Mouse (Mus musculus) kidney, adult 9 months (tissue): Measurements from ENCODE around the gene Irgc1.
"Not testable (repeated sequence)": the region's sequence is repeated elsewhere in the genome, so short reads cannot be mapped to it uniquely, and the experiment has no call there.

Source experiments
- DNase-seq: peaks from one replicate; pipeline ENCODE4 v3.0.0; 2022

The Irgc1 gene

DNA sequence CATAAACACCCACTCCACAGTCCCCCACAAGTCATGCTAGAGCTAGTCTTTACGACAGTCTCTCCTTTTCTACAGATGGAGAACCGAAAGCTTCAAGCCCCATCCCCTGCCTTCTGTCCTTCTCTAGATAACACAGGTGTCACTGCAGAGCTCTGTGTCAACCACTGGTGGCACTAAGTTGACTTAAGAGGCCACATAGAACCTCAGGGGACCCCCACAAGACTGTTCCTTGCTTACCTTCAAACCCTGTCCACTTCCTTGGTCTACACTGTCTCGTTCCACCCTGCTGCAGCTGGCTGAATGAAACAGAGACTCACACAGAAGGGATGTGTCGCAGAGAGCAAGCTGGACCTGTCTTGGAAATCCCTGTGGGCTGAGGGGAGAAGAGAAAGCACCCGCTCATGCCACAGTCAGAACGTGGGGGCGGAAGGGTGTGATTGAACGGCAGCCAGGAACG lies at the start of gene Irgc1:
TSS of gene Irgc1 (minus strand) at position 443 of the 457 bp plus-strand sequence.
- no peak for DNase-seq

DNA sequence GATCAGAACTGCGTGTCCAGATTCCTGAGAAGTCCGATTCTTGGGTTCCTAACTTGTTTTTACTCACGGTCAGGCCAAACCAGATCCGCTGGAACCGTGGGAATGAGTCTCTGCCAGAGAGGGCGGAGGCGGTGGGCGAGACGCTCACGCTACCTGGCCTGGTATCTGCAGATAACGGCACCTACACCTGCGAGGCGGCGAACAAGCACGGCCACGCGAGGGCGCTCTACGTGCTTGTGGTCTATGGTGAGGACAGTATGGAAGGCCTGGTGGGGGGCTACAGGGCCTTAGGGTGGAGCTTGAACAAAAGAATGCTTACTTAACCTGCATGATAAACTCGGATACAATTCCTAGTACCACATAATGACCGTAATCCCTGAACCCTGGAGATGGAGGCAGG lies 49.4 kb upstream of the Irgc1 start:
- DNase-seq = no peak

DNA sequence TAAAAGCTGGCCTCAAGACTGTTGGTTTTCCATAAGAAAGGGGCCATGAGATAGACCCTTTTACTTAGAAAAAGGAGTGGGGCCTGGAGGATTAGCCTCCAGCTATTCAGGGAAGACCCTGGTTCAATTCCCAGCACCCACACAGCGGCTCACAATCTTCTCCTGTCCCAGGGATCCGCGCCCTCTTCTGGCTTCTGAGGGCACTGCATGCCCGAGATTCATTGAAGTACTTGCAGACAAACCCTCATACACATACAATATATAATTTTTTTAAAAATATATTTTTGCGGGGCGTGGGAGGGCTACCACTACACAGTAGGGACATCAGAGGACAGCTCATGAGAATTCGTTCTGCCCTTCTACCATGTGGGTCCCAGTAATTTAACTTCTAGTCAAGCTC lies 48.8 kb upstream of the Irgc1 start:
- DNase-seq = no peak

DNA sequence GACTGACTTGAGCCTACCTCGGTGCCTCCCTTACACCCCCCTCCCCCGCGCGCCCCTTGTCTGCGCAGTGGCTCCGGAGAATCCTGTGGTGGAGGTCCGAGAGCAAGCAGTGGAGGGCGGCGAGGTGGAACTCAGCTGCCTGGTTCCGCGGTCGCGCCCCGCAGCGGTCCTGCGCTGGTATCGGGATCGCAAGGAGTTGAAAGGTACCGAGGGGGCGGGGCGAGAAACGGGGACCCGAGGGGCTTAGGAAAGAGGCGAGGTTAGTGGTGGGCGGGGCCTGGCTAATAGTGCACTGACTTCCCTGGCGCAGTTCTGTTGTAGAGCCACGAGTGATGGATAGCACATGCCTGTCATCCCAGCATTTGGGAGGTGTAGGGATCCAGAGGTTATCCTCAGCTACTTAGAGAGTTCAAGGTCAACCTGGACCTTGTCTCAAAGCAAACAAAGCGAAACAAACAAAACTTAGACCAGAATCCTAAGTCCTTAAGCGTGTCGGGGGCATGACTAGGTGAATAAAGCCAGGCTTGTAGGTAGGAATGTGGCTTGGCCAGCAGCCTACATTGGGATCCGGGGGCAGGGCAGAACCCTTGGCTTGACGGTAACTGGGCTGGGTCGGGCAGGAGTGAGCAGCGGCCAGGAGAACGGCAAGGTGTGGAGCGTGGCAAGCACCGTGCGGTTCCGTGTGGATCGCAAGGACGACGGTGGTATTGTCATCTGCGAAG lies 47.9 kb upstream of the Irgc1 start:
- DNase-seq = peak; percentile 33

DNA sequence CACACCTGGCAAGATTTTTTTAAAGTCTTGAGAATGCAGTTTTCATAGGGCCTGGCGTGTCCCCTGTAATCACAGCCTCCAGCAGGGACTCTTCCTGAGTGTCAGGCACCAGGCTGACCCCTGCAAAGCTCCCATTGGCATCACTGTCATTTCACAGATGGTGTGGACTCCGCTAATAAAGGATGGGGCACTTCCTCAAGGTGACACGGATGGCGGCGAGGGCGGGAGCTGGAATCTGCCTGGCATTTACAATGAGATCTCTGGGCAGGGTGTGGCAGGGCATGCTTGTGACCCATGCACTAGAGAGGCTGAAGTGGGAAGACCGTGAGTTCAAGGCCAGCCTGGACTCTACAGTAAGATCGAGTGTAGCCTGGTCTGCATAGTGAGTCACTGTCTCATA lies 36.2 kb upstream of the Irgc1 start:
- DNase-seq = no peak

DNA sequence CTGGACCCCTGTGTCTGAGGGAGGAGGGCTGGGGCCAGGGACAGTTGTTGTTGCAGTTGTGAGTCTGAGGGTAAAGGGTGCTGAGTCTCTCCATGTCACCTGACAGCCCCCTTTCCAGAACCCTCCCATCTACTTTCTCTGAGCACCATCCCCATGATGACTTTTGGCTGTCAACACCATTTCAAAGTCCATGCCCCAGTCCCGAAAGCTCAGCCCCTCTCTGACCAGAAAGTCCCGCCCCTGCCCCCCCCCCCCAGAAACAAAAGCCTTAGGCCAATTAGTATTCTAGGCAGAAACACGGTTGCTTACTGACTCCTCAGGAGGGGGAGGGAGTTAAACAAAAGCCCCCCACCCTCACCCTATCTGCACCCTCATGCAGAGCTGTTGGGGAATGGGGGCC lies 35.3 kb upstream of the Irgc1 start:
- no peak for DNase-seq

DNA sequence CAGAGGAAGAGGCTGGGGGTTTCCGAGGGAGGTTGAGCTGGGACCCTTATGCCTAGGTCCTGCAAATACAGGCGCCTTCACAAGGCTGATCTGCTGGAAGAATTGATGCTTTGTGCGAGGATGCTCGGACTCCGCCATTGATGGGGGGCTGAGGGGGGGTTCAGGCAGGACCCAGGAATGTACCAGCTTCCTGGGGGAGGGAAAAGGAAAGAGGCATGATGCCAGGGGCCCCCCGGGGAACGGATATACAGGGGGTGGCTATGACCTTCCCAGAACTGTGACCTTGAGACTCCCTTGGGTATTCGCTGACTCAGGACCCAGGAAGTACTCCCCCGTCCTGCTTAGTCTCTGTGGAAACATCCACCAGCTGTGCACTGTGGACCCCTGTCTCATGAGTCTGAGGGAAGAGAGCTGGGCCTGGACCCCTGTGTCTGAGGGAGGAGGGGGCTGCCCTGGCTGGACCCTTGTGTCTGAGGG lies 34.6 kb upstream of the Irgc1 start:
- DNase-seq = no peak

DNA sequence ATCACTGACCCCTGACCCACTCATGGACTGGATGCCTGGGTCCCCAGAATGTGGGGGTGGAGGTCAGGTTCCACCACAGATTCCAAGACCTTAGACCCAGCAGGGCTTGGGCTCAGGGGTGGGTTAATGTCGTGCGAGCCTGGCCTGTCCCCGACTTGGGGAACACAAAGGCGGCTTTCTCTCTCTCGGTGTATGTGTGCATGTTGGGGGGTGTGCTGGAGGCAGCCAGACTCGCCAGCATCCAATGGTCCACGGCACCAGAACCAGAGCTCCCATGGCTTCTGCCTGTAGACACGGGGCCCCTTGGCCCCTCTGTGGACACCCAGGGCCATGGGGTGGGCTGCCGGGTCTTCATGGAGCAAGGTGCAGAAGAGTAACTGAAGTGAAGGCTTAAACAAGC lies 33.4 kb upstream of the Irgc1 start:
- no peak for DNase-seq

DNA sequence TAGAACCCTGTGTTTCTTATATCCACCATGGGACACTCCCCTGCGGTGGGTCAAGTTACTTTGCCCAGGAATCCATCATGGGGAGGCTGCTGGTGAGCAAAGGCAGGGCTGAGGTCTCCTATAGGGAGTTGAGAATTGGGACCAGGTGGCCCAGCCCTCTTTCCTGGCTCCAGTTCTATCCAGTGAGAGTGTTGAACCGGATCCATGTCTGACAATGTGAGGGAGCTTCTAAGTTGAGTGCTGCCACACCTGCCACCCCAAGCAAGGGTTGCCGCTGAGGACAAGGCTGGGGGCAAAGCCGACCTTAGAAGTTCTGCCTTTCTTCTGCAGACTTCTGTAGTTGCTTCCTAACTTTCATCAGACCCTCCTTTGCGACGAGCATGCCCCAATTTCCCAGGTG lies 31.2 kb upstream of the Irgc1 start:
- not testable (repeated sequence) for DNase-seq

DNA sequence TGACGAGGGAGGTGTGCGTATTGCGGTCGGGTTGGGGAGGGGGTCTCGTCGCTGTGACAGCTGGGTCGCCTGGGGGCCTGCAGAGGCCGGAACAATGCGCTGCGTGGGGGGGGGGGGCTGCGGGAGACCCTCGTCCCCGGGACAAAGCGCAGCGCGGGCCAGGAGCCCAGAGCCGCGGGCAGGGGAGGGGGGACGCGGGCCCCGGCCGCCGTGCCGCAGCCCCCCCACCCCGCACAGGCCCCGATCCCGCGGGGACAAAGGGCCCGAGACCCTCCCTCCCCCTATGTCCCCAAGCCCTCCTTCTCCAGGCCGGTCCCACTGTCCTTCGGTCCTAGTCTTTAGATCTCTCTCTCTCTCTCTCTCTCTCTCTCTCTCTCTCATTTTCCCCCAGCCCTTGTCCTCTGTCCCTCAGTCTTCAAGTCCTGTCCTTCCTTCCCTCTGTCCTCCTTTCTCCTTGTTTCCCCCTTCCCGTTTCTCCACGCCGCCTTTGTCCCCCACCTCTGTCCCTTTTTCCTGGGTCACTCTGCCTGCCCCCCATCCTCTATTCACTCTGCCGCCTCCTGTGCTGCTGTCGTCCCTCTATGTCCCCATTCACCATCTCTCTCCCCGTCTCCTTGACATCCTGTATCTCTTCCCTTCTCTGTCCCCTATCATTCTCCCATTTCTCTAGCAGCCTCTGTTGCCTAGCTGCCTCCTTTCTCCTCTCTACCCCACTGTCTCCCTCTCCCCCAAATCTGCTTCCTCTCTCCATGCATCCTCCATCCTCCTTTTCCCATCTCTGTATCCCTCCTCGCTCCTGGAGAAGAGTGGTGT lies 30.3 kb upstream of the Irgc1 start:
- DNase-seq = no peak

DNA sequence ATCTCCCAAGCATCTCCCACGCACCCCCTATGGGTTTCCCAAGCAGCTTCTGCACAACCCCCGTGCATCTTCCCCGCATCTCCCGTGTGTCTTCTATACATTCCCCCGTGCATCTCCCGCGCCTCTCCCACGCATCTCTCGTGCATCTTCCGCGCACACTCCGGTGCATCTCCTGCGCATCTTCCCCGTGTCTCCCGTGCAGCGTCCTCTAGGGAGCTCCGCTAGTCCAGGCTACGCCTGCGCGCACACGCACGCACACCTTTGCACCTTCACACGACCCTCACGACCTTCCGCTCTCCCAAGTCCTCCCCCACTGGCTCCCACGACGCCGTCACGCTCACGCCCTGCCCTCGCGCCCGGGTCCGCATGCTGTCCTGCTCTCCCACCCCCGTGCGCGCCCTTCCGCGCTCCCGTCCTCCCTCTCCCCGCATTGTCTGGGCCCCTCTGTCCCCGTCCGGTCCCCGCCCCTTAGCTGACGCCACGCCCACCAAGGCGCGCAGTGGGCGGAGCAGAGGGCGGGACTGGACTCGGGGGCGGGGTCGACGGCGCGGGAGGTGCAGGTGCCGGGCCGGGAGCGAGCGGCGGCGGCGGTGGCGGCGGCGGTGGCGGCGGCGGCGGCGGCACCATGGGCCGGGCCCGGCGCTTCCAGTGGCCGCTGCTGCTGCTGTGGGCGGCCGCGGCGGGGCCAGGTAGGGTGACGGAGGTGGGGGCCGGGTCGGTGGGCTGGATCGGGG lies 29.5 kb upstream of the Irgc1 start, which contains the start of gene Cadm4:
TSS of gene Cadm4 (plus strand) at position 550 of the 734 bp plus-strand sequence.
- DNase-seq = peak; percentile 85

DNA sequence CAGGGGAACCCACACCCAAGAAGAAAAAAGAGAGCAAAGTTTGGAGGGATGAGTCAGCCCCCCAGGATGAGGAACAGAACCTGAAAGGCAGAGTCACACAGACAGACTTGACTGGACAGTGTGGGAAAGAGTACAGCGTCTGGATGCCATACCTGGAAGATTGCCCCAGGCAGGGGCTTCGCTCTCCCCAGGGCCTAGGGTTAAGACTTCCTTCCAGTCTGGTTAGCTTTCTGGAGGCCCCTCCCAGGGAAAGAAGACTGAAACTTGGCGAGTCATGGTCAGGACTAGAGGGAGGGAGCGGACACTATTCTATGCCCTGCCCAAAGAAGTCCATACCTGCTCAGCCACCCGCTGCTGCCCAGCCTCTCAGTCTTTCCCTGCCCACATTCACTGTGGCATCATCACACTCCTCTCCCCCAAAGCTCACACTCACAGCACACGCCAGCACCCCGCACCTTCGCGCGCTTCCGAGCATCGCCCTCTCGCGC lies 28.9 kb upstream of the Irgc1 start:
- DNase-seq = no peak

DNA sequence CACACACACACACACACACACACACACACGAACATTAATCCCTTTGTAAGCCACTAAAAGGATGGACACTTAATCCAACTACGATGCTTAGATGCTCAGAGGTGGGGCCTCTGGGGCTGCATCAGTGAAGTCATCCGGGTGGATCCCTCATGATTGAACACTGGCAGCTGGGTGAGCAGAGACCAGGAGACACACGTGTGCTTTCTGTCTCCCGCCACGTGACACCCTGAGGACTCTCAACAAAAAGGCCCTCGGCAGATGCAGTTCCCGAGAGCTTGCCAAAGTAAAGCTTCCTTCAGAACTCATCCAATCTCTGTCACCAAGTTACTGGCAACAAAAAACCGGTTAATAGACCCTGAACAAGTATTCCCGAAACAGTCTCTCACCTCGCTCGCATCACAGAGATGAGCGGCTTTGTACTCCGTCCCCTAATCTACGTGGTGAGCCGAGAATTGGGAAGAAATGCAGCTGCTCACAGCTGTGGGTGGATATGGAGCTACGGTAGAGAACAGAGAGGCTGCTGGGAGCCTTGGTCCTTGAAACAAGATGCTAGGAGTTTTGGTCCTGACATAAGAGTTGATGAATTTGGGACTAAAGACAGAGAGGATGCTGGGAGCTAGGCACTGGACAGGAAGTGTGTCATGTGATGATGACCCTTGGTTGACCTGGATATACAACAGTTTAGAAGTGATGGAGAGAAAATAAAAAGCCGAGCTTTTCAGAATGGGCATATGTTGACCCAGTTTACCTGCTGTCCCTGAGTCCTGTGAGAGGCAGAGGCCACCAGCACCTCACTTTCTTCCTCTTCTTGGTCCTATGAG lies 28.2 kb upstream of the Irgc1 start:
- DNase-seq = no peak

DNA sequence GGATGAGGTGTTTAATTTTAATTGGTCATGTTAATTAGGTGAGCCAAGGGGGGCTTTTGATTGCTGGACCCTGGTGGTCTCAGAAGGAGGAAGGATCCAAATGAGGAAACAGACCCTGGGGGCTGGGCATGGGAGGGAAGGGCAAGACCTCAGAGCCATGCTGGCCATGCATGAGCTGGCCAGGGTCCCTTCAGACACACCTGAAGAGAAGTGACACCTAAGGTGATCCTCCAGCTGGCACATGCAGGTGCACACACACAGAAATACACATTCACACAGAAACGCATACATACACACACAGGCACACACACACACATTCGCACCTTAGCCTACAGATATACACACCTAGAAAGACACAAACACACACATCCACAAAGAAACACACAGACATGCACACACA lies 27.6 kb upstream of the Irgc1 start:
- DNase-seq = no peak

DNA sequence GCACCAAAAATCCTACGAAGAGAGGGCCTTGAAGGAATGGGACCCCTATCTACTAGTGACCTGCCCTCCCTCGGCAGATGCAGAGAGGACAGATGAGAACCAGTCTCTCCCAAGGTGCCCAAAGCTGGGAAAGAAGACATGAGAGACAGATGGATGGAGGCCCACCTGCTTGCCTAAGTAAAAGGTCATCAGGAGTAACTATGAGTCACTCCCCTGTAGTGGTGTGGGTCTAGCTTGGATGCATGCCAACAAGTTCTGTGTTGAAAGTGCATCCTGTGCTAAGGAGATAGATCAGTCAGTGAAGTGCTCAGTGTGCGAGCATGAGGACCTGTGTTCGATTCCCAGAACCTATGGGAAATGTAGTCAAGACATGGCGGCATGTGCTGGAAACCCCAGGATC lies 26.8 kb upstream of the Irgc1 start:
- no peak for DNase-seq

DNA sequence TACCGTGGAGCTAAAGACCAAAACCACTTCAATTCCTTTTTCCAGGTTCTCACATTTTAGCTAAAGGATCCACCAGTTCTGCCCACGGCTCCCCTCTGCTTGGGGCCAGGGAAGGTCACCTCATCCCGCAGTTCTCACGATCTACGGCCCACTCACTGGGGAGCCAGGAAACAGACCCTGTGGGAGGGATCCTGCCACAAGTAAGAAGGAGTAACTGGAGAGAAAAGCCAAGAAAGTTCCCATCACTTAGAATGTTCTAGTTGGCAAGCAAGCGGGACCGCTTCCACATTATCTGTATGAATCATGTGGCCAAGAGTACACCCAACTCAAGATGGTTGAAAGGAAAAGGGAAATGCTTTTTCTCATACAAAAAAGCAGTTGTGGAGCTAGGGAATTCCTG lies 24.8 kb upstream of the Irgc1 start:
- no peak for DNase-seq

DNA sequence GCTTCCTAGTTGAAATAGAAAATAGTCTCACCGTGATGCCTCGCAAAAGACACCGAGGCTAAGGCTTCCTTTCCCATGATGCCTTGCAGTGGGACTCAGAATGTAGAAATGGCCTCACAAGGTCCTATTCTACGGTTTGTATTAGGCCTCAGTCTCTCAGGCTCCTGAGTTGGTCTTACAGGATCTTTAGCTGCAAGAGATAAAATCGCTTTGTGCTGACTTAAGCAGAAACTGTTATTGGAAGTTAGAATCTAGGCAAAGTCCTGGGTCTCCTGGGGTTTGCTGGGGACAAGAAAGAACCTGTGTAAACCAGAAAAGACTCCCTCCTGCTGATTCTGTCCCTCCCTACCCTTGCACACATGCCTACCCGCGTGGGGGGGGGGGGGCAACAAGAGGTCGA lies 24.2 kb upstream of the Irgc1 start:
- DNase-seq = no peak

DNA sequence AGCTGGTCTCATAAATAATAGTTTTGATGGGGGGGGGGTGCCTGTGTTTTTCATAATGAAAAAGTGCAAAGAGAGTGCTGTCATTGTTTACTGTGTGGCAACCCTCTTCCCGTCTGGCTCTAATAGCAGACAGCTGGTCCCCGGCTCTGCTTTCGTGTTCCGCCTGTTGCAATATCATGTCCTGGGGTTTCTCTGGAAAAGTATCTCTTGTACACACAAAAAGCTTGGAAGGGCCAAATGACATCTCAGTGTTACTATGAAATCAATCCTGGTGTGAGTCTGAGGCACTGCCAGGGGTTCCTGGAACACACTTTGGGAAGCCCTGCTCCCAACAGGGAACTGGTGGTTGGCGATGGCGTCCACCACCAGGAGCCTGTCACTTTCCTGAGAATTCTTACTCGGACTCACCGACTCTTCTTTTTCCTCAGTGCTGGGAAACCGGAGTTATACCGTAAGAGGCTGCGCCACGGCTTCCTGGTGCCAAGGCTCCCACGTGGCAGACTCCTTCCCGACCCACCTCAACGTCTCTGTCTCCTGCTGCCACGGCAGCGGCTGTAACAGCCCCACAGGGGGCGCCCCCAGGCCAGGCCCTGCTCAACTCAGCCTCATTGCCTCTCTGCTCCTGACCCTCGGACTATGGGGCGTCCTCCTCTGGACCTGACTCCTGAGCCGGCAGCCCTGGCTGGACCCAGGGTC lies 22.9 kb upstream of the Irgc1 start:
- DNase-seq = no peak

DNA sequence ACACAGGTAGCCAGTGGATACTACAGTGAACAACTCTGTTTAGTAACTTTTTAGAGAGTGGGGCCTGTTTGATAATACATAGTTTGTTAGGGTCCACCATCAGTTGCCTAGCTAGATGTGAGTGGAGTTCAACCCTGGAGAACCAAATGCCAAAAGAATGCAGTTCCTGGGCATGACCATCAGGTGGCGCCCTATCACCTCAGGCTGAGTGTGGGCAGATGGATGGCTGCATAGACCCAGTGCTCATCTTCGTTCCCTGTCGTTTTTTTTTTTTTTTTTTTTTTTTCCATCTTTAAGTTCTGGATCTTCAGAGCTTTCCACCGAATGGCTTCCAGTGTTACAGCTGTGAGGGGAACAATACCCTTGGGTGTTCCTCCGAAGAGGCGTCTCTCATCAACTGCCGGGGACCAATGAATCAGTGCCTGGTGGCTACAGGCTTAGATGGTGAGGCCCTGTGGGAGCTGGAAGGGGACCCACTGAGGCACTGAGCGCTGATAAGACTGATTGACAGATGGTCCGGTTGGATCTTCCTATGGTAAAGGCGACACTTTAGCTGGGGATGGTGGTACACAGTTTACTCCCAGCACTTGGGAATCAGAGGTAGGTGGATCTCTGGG lies 21.9 kb upstream of the Irgc1 start:
- peak; percentile 72 for DNase-seq

DNA sequence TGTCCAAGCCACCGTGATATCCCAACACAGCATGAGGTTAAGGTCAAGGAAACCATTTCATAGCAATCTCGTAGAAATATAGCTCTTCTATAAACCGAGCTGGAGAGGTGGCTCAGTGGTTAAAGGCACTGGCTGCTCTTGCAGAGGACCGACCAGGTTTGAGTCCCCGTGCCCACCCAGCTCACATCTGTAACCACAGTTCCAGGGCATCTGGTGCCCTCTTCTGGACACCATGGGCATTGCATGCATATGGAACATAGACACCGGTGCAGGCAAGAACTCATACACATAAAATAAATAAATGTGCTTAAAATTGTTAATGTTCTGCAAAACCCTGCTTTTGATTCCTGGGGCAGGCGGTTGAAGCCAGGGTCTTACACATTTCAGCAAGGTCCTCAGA lies 20.8 kb upstream of the Irgc1 start:
- no peak for DNase-seq

DNA sequence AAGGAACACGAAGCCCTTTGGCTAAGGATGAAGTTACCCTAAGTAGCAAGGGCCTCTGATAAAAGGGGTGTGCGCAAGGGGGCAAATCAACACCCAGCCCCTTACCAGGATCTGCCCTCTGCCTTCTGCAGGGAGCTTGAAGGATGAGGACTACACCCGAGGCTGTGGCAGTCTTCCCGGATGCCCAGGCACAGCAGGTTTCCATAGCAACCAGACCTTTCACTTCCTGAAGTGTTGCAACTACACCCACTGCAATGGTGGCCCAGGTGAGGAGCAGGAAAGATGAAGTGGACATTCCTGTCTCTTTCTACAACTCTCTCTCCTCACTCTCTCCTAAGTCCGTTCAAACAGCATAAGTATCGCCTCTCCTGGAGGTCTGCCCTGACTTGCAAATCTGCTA lies 20.3 kb upstream of the Irgc1 start:
- no peak for DNase-seq
